Mouse (Mus musculus) liver, embryonic 15.5 days (tissue): ENCODE data around the gene Nup62. TPM values are rescaled to one million over a fixed set of nuclear protein-coding genes. Genes with fewer than 3 reads are reported as not detected.

Experiments used
- ATAC-seq: fragments of 200-750 bp; cut with Nextera tagmentation; 2 replicates; pipeline ENCODE4 v1.8.0; 2017; ENCODE audit warnings: moderate number of reproducible peaks, mild to moderate bottlenecking, moderate library complexity; ENCODE audit not compliant: insufficient read depth
- H3K27ac ChIP-seq: fragments of 300-500 bp; sonication (generic); replicated peaks from 2 replicates; pipeline ENCODE4 v1.5.1; 2015; ENCODE audit warnings: mild to moderate bottlenecking, inconsistent platforms
- H3K27me3 ChIP-seq: fragments of 300-500 bp; sonication (generic); 2 replicates; pipeline ENCODE4 v1.6.1; 2015; ENCODE audit warnings: mild to moderate bottlenecking, inconsistent platforms
- H3K36me3 ChIP-seq: fragments of 300-500 bp; sonication (generic); replicated peaks from 2 replicates; pipeline ENCODE4 v1.6.1; 2015; ENCODE audit warnings: moderate library complexity, mild to moderate bottlenecking, inconsistent platforms
- H3K4me1 ChIP-seq: fragments of 300-500 bp; sonication (generic); replicated peaks from 2 replicates; pipeline ENCODE4 v1.6.1; 2015; ENCODE audit warnings: inconsistent platforms
- H3K4me2 ChIP-seq: fragments of 300-500 bp; sonication (generic); 2 replicates; pipeline ENCODE4 v1.6.1; 2015; ENCODE audit warnings: moderate library complexity, mild to moderate bottlenecking, inconsistent platforms
- H3K4me3 ChIP-seq: fragments of 300-500 bp; sonication (generic); replicated peaks from 2 replicates; pipeline ENCODE4 v1.5.1; 2015; ENCODE audit warnings: mild to moderate bottlenecking, inconsistent platforms
- H3K9ac ChIP-seq: fragments of 300-500 bp; sonication (generic); 2 replicates; pipeline ENCODE4 v1.6.1; 2015; ENCODE audit warnings: moderate library complexity, mild to moderate bottlenecking, inconsistent platforms
- H3K9me3 ChIP-seq: fragments of 300-500 bp; sonication (generic); replicated peaks from 2 replicates; pipeline ENCODE4 v1.6.1; 2016; ENCODE audit warnings: inconsistent platforms
- WGBS: fragments of 180-500 bp; shearing (Covaris S2); methylation state at CpG from one replicate; pipeline ENCODE4 v1.1.7; 2015; ENCODE audit warnings: mixed read lengths; ENCODE audit not compliant: insufficient replicate concordance; 5-methylcytosine and 5-hydroxymethylcytosine counted together
- polyA plus RNA-seq: library from polyadenylated mRNA; unstranded; fragments of >200 nt; fragmentation: Nextera tagmentation; extraction: Ambion mirVana; gene quantifications from 2 replicates; pipeline ENCODE4 v1.2.1, GENCODE M21; 2015

Nup62 gene
- polyA plus RNA-seq, 1 experiment from 2014 or later: 48.8 TPM

GRCm38 (mm10) chr7:44855036-44855435 lies 39.1 kb downstream of the Nup62 start:
- Histone ChIP-seq H3K4me1 (peaks cover 85% of the 10 kb centered on the region), H3K9ac (peak overlapping the region; percentile 81), H3K27ac (peak overlapping the region; percentile 96), H3K36me3 (peaks cover 21% of the 10 kb centered on the region), H3K9me3 (no peaks in the 10 kb centered on the region), H3K4me2 (peak overlapping the region; percentile 93), H3K4me3 (peak overlapping the region; percentile 71), H3K27me3 (no peaks in the 10 kb centered on the region)
- 32% methylated on average over 10 of the region's 10 CpGs for WGBS
- no peak for ATAC-seq

- 22% methylated on average over 9 of the region's 9 CpGs for WGBS
- peak overlapping the region; percentile 80 for H3K9ac ChIP-seq
- no peak for ATAC-seq
- peaks cover 83% of the 10 kb centered on the region for H3K4me1 ChIP-seq
- peak overlapping the region; percentile 93 for H3K4me2 ChIP-seq
- H3K27me3 ChIP-seq: no peaks in the 10 kb centered on the region
- no peaks in the 10 kb centered on the region for H3K9me3 ChIP-seq
- peaks cover 24% of the 10 kb centered on the region for H3K36me3 ChIP-seq
- peak overlapping the region; percentile 79 for H3K4me3 ChIP-seq
- peak overlapping the region; percentile 96 for H3K27ac ChIP-seq
These were observed 40.5 kb downstream of the Nup62 start for GRCm38 (mm10) chr7:44856265-44856916.

DNA sequence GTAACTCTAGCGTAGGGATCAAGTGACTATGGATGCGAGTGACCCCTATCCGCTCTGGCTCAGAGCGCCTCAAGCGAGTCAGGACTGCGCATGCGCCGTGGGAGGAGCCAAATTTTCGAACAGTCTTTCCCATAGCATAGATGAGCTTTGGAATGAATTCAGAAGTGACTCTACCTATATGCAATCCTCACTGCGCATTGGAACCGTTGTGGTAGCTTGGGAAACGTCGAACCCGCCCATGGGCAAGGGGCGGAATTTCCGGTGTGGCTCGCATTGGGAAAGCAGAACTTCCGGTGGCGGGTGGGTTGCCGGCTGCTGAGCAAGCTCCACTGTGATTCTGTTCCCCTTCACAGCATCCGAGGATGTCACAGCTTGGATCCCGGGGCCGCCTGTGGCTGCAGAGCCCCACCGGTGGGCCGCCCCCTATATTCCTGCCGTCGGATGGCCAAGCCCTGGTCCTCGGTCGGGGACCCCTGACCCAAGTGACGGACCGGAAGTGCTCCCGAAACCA lies 41.2 kb downstream of the Nup62 start, which contains the start of gene Pnkp:
Pnkp (plus strand) TSS at position 98 of the 511 bp plus-strand sequence.
- Histone ChIP-seq H3K9ac (peak within 1 kb of the TSS; percentile 80), H3K4me1 (peaks cover 77% of the 10 kb centered on the region), H3K27me3 (no peaks in the 10 kb centered on the region), H3K9me3 (no peaks in the 10 kb centered on the region), H3K36me3 (peaks cover 27% of the 10 kb centered on the region), H3K4me2 (peak within 1 kb of the TSS; percentile 93), H3K27ac (peak within 1 kb of the TSS; percentile 96), H3K4me3 (peak within 1 kb of the TSS; percentile 79)
- WGBS: under 1% methylated on average over 32 of the region's 32 CpGs
- ATAC-seq: peak; percentile 26

- Histone ChIP-seq H3K27me3 (no peaks in the 10 kb centered on the region), H3K4me3 (peak overlapping the region; percentile 79), H3K9ac (peak overlapping the region; percentile 80), H3K9me3 (no peaks in the 10 kb centered on the region), H3K36me3 (peaks cover 27% of the 10 kb centered on the region), H3K4me1 (peaks cover 69% of the 10 kb centered on the region), H3K4me2 (peak overlapping the region; percentile 93), H3K27ac (peak overlapping the region; percentile 96)
- 19% methylated on average over 8 of the region's 8 CpGs for WGBS
- no peak for ATAC-seq
These were observed 42.0 kb downstream of the Nup62 start for GRCm38 (mm10) chr7:44857905-44858304.

DNA sequence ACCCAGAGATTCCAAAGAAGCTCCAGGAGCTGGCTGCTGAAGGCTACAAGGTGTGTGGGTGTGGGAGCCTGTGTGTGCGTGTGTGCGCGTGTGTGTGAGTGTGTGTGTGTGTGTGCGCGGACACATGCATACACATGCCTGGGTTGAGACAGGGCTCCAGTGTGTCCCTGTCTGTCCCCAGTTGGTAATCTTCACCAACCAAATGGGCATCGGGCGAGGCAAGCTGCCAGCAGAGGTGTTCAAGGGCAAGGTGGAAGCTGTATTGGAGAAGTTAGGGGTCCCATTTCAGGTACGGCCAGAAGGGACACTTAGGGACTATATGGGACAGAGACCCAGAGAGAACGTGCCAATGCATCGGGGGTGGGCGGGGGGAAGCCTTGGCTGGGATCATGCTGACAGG lies 44.0 kb downstream of the Nup62 start:
- H3K4me2 ChIP-seq: peak overlapping the region; percentile 5; the same call in 1 of the 2 replicates
- H3K4me1 ChIP-seq: peaks cover 60% of the 10 kb centered on the region

GRCm38 (mm10) chr7:44860576-44861428 lies 44.9 kb downstream of the Nup62 start:
- Histone ChIP-seq H3K4me1 (peaks cover 60% of the 10 kb centered on the region), H3K9me3 (no peaks in the 10 kb centered on the region), H3K9ac (no peak overlapping the region), H3K4me3 (no peak overlapping the region), H3K27me3 (no peaks in the 10 kb centered on the region), H3K36me3 (peaks cover 47% of the 10 kb centered on the region), H3K4me2 (0 out of 2 replicates have a peak overlapping the region, but pooled peaks have one; percentile 3), H3K27ac (0 out of 2 replicates have a peak overlapping the region, but pooled peaks have one; percentile 19)
- WGBS: 57% methylated on average over 22 of the region's 22 CpGs
- ATAC-seq: no peak

More for the DNA sequence above, 44.0 kb downstream of the Nup62 start:
- ATAC-seq: no peak
- no peak overlapping the region for H3K4me3 ChIP-seq
- H3K27me3 ChIP-seq: no peaks in the 10 kb centered on the region
- no peaks in the 10 kb centered on the region for H3K9me3 ChIP-seq
- 81% methylated on average over 11 of the region's 11 CpGs for WGBS
- peak overlapping the region; percentile 20; the same call in 1 of the 2 replicates for H3K27ac ChIP-seq
- no peak overlapping the region for H3K9ac ChIP-seq
- peaks cover 44% of the 10 kb centered on the region for H3K36me3 ChIP-seq

DNA sequence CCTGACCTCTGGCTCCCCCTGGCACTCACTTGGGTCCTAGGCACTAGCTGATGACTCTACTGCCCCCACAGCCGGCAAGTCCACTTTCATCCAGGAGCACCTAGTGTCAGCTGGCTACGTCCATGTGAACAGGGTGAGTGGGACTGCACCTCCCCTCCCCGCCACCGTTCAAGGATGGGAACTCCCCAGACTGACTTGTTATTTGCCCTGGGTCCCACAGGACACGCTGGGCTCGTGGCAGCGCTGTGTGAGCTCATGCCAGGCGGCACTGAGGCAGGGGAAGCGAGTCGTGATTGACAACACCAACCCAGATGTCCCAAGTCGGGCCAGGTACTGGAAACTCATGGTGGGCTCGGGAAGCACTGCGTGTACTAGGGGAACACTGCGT lies 45.5 kb downstream of the Nup62 start:
- peaks cover 60% of the 10 kb centered on the region for H3K4me1 ChIP-seq
- H3K4me3 ChIP-seq: no peak overlapping the region
- H3K27ac ChIP-seq: no peak overlapping the region
- H3K36me3 ChIP-seq: peaks cover 47% of the 10 kb centered on the region
- no peaks in the 10 kb centered on the region for H3K9me3 ChIP-seq
- H3K27me3 ChIP-seq: no peaks in the 10 kb centered on the region
- no peak overlapping the region for H3K9ac ChIP-seq
- WGBS: 82% methylated on average over 14 of the region's 14 CpGs
- H3K4me2 ChIP-seq: no peak overlapping the region
- ATAC-seq: no peak

- Histone ChIP-seq H3K36me3 (peaks cover 47% of the 10 kb centered on the region), H3K27ac (no peak overlapping the region), H3K4me1 (peaks cover 61% of the 10 kb centered on the region), H3K4me2 (no peak overlapping the region), H3K27me3 (no peaks in the 10 kb centered on the region), H3K9ac (no peak overlapping the region), H3K9me3 (no peaks in the 10 kb centered on the region), H3K4me3 (no peak overlapping the region)
- ATAC-seq: no peak
- 86% methylated on average over 8 of the region's 8 CpGs for whole genome bisulfite sequencing
These were observed 46.5 kb downstream of the Nup62 start for GRCm38 (mm10) chr7:44862434-44862833.

GRCm38 (mm10) chr7:44863210-44863609 lies 47.3 kb downstream of the Nup62 start:
- no peaks in the 10 kb centered on the region for H3K9me3 ChIP-seq
- H3K4me2 ChIP-seq: no peak overlapping the region
- H3K36me3 ChIP-seq: peaks cover 47% of the 10 kb centered on the region
- H3K27me3 ChIP-seq: no peaks in the 10 kb centered on the region
- H3K9ac ChIP-seq: no peak overlapping the region
- H3K4me1 ChIP-seq: peaks cover 61% of the 10 kb centered on the region
- 87% methylated on average over 14 of the region's 14 CpGs for WGBS
- no peak for ATAC-seq
- no peak overlapping the region for H3K27ac ChIP-seq
- H3K4me3 ChIP-seq: no peak overlapping the region

DNA sequence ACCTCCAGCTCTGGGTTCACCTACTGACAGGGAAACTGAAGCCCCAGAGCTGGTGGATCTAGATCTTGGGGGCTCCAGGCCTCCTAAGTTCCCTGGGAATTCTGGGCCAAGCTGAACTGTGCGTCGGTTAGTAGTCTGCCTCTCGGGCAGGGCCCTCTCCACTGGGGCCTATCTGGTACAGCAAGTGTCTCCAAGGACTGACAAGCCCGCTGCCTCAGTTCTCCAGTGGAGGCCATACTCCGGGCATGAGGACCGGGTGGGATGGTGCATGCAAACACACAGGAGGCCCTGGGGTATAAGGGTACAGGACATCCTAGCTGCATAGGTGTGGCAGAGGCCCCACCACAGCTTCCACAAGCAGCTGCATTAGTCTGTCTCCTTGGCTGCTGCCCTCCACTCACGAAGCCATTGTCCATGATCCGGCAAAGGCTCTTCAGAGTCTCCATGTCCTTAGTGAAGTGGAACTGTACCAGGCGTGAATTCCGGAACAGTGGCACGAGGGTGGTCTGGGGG lies 48.1 kb downstream of the Nup62 start:
- no peak for ATAC-seq
- Histone ChIP-seq H3K4me2 (no peak overlapping the region), H3K9me3 (no peaks in the 10 kb centered on the region), H3K27ac (no peak overlapping the region), H3K36me3 (peaks cover 47% of the 10 kb centered on the region), H3K4me3 (no peak overlapping the region), H3K4me1 (peaks cover 63% of the 10 kb centered on the region), H3K9ac (no peak overlapping the region), H3K27me3 (peaks cover 6% of the 10 kb centered on the region; the same call in 1 of the 2 replicates)
- 78% methylated on average over 11 of the region's 11 CpGs for WGBS
